16 mouse cellular contexts compared by ENCODE assay signal in genomic region chr12:35161690-35162089, GRCm38 (mm10).
DNase-seq lines count a peak whose midpoint lies in the region; ATAC-seq and TF ChIP-seq lines count a peak whose summit lies in the region.
"Had no signal": no experiment of that assay in that cellular context is flagged by ENCODE, and none has a peak within 500 bp of the region (broad histone marks: within the 10 kb centered on the region; RNA-seq: fewer than 3 reads in every experiment).

No protein-coding gene starts in this region.

- H3K4me3 ChIP-seq in kidney, postnatal 0 days (replicated peaks; ENCODE audit: low read depth, low read length), result no peak overlapping the region
- H3K4me3 ChIP-seq: forebrain, embryonic 12.5 days; kidney, embryonic 15.5 days; liver, embryonic 15.5 days; myocyte had no signal

- H3K9ac ChIP-seq in kidney, postnatal 0 days (ENCODE audit: low read depth, low read length), result no peak overlapping the region
- H3K9ac ChIP-seq: forebrain, embryonic 12.5 days; kidney, embryonic 15.5 days; liver, embryonic 15.5 days had no signal

- no peaks in the 10 kb centered on the region for H3K4me1 ChIP-seq in kidney, postnatal 0 days (replicated peaks; ENCODE audit: insufficient read depth, low read length)
- H3K4me1 ChIP-seq: forebrain, embryonic 12.5 days; kidney, embryonic 15.5 days; liver, embryonic 15.5 days had no signal

- DNase-seq in cerebellum, postnatal 10 days, result peak; percentile 15 to 28
- DNase-seq in cerebellum, adult 11 months, result no peak
- DNase-seq in kidney, postnatal 0 days (ENCODE audit: low spot score), result no peak
- DNase-seq in kidney, postnatal 4 days, result no peak
- DNase-seq in 3T3-L1 (ENCODE audit: low read depth, low spot score) (peak; percentile 20), NIH3T3 (ENCODE audit: low read depth) (peak; percentile 7)
- DNase-seq in yolk sac, embryonic 10.5 days (ENCODE audit: low spot score), result no peak
- DNase-seq in left cerebral cortex, adult 18-20 months (ENCODE audit: low spot score in 2 of 2), result no peak
- DNase-seq: adrenal gland, postnatal 25 days; heart, postnatal 14 days; right cerebral cortex, postnatal 25 days had no signal

- 62% methylated on average over 4 of the region's 4 CpGs for WGBS in kidney, postnatal 0 days

- H3K27me3 ChIP-seq in kidney, postnatal 0 days (ENCODE audit: insufficient read depth, low read length), result no peaks in the 10 kb centered on the region
- H3K27me3 ChIP-seq: forebrain, embryonic 12.5 days; kidney, embryonic 15.5 days; liver, embryonic 15.5 days had no signal

- H3K9me3 ChIP-seq in kidney, postnatal 0 days (replicated peaks; ENCODE audit: low read length), result no peaks in the 10 kb centered on the region
- H3K9me3 ChIP-seq: forebrain, embryonic 12.5 days; kidney, embryonic 15.5 days; liver, embryonic 15.5 days had no signal

- peak; percentile 30; the same call in 1 of the 2 replicates for TF ChIP-seq CTCF in kidney, postnatal 0 days (IDR thresholded peaks at IDR 0.05; ENCODE audit: low read depth)

- H3K27ac ChIP-seq in kidney, postnatal 0 days, result no peak overlapping the region
- H3K27ac ChIP-seq: forebrain, embryonic 12.5 days; kidney, embryonic 15.5 days; liver, embryonic 15.5 days had no signal

- H3K36me3 ChIP-seq in kidney, postnatal 0 days (ENCODE audit: insufficient read depth, low read length), result no peaks in the 10 kb centered on the region
- H3K36me3 ChIP-seq: forebrain, embryonic 12.5 days; kidney, embryonic 15.5 days; liver, embryonic 15.5 days had no signal

- no peak overlapping the region for H3K4me2 ChIP-seq in kidney, postnatal 0 days (ENCODE audit: low read length)
- H3K4me2 ChIP-seq: forebrain, embryonic 12.5 days; kidney, embryonic 15.5 days; liver, embryonic 15.5 days had no signal

- ATAC-seq in kidney, postnatal 0 days (replicated peaks; ENCODE audit: low FRiP score, low read depth), result no peak
- ATAC-seq: hindbrain, embryonic 16.5 days had no signal

Comparison
In these comparisons a context has a peak if more than half of its experiments do, and no peak if none do; other contexts are left out.
1. DNase-seq: peak in cerebellum, postnatal 10 days (2 of 2), 3T3-L1 (single experiment) and NIH3T3 (single experiment); none in cerebellum, adult 11 months (single experiment), kidney, postnatal 0 days (single experiment), kidney, postnatal 4 days (0 of 2), yolk sac, embryonic 10.5 days (single experiment) and left cerebral cortex, adult 18-20 months (0 of 2).